ENCODE assay signal across 8 mouse cellular contexts in genomic region chr7:141328373-141328990, GRCm38 (mm10). TPM values are rescaled to one million over a fixed set of nuclear protein-coding genes. Genes with fewer than 3 reads are reported as not detected.
DNase-seq lines count a peak whose midpoint lies in the region; ATAC-seq and TF ChIP-seq lines count a peak whose summit lies in the region.

No protein-coding gene starts in this region.

- H3K4me1 ChIP-seq in heart, embryonic 11.5 days (ENCODE audit: control insufficient read depth, insufficient read depth, low read length) = peaks cover 12% of the 10 kb centered on the region
- peaks cover 17 to 36% of the 10 kb centered on the region in 2 experiments for H3K4me1 ChIP-seq in CH12.LX (ENCODE audit: control insufficient read depth in 1 of 2, insufficient read depth in 2 of 2)
- peaks cover 29% of the 10 kb centered on the region for H3K4me1 ChIP-seq in embryonic facial prominence, embryonic 15.5 days
- H3K4me1 ChIP-seq in liver, embryonic 13.5 days (replicated peaks) = peaks cover 43% of the 10 kb centered on the region

- peak overlapping the region; percentile 73 for H3K4me3 ChIP-seq in heart, embryonic 11.5 days (ENCODE audit: low read depth, low read length)
- peak overlapping the region; percentile 69 to 77 (median 71) for H3K4me3 ChIP-seq in CH12.LX (replicated peaks in 1 of 3; ENCODE audit: low read depth in 2 of 3, low read length in 2 of 3, poor library complexity in 1 of 3)
- H3K4me3 ChIP-seq in embryonic facial prominence, embryonic 15.5 days (replicated peaks) = peak overlapping the region; percentile 65
- peak overlapping the region; percentile 71 for H3K4me3 ChIP-seq in liver, embryonic 13.5 days (replicated peaks)

- no peak for TF ChIP-seq POLR2A in CH12.LX (IDR thresholded peaks at IDR 0.05; ENCODE audit: low read depth, low read length)

- peaks cover 5% of the 10 kb centered on the region; the same call in 1 of the 2 replicates for H3K36me3 ChIP-seq in heart, embryonic 11.5 days (ENCODE audit: control insufficient read depth, insufficient read depth, low read length)
- peaks cover 8 to 43% of the 10 kb centered on the region in 2 experiments for H3K36me3 ChIP-seq in CH12.LX (replicated peaks in 1 of 2; ENCODE audit: control insufficient read depth in 1 of 2, insufficient read depth in 1 of 2, low read length in 1 of 2)
- peaks cover 16% of the 10 kb centered on the region for H3K36me3 ChIP-seq in embryonic facial prominence, embryonic 15.5 days
- peaks cover 20% of the 10 kb centered on the region for H3K36me3 ChIP-seq in liver, embryonic 13.5 days

- peak; percentile 16 for ATAC-seq in heart, embryonic 11.5 days (replicated peaks; ENCODE audit: insufficient number of reproducible peaks, low FRiP score, low TSS enrichment)
- 0 out of 2 replicates have a peak, but pooled peaks have one; percentile 0 for ATAC-seq in embryonic facial prominence, embryonic 15.5 days (ENCODE audit: insufficient number of reproducible peaks, low FRiP score, low TSS enrichment, low read depth)
- peak; percentile 4; the same call in 1 of the 2 replicates for ATAC-seq in liver, embryonic 13.5 days (ENCODE audit: low read depth)
- no peak; the same call in 1 of the 2 replicates for ATAC-seq in megakaryocyte progenitor cell, adult 5-6 weeks (replicated peaks; ENCODE audit: poor library complexity)

- 19% methylated on average over 24 of the region's 24 CpGs for WGBS in heart, embryonic 11.5 days (ENCODE audit: insufficient replicate concordance)
- 12% methylated on average over 24 of the region's 24 CpGs for WGBS in embryonic facial prominence, embryonic 15.5 days
- WGBS in liver, embryonic 13.5 days (ENCODE audit: insufficient replicate concordance) = 16% methylated on average over 24 of the region's 24 CpGs

- TF ChIP-seq RAD21 in CH12.LX (IDR thresholded peaks at IDR 0.05; ENCODE audit: low read depth, low read length) = no peak

- no peak for DNase-seq in heart, adult 8-10 months (ENCODE audit: low spot score)
- DNase-seq in CH12.LX (ENCODE audit: extremely low read depth) = no peak
- DNase-seq in liver, embryonic 13.5 days = no peak
- DNase-seq in layer of hippocampus, adult 8-10 months (ENCODE audit: low spot score in 2 of 2) = no peak
- DNase-seq in spleen, postnatal 14 days (ENCODE audit: low spot score in 2 of 2) = no peak

- in situ Hi-C loops in CH12.LX (cut with MboI; ENCODE audit: low pct_ligation_motif_present, low pct_unique_long_range_greater_than_20kb, low sequenced_read_pairs) = no loop called here

- peak overlapping the region; percentile 100 for H3K27ac ChIP-seq in heart, embryonic 11.5 days (ENCODE audit: low read depth, low read length)
- peak overlapping the region; percentile 35; the same call in 1 of the 2 replicates for H3K27ac ChIP-seq in CH12.LX (ENCODE audit: insufficient read depth, low read depth)
- peak overlapping the region; percentile 99 for H3K27ac ChIP-seq in embryonic facial prominence, embryonic 15.5 days (replicated peaks)
- peak overlapping the region; percentile 94 for H3K27ac ChIP-seq in liver, embryonic 13.5 days

- no peak for TF ChIP-seq EP300 in CH12.LX (IDR thresholded peaks at IDR 0.05; ENCODE audit: low read length)

- dilution Hi-C loops in CH12.LX (cut with MboI; ENCODE audit: extremely low pct_ligation_motif_present, extremely low pct_unique_long_range_greater_than_20kb, low sequenced_read_pairs) = no loop called here

- peak overlapping the region; percentile 98 for H3K4me2 ChIP-seq in heart, embryonic 11.5 days
- H3K4me2 ChIP-seq in CH12.LX (ENCODE audit: insufficient read depth, low read depth, poor library complexity, severe bottlenecking) = peak overlapping the region; percentile 75
- peak overlapping the region; percentile 87 for H3K4me2 ChIP-seq in embryonic facial prominence, embryonic 15.5 days (replicated peaks)
- peak overlapping the region; percentile 87 for H3K4me2 ChIP-seq in liver, embryonic 13.5 days

- no peaks in the 10 kb centered on the region for H3K9me3 ChIP-seq in heart, embryonic 11.5 days (replicated peaks; ENCODE audit: control insufficient read depth, low read length)
- no peaks in the 10 kb centered on the region for H3K9me3 ChIP-seq in CH12.LX (replicated peaks; ENCODE audit: low read length)
- H3K9me3 ChIP-seq in embryonic facial prominence, embryonic 15.5 days (replicated peaks) = no peaks in the 10 kb centered on the region
- no peaks in the 10 kb centered on the region for H3K9me3 ChIP-seq in liver, embryonic 13.5 days (replicated peaks)

- no peaks in the 10 kb centered on the region for H3K27me3 ChIP-seq in heart, embryonic 11.5 days (ENCODE audit: control insufficient read depth, insufficient read depth, low read length)
- no peaks in the 10 kb centered on the region for H3K27me3 ChIP-seq in CH12.LX (replicated peaks)
- H3K27me3 ChIP-seq in embryonic facial prominence, embryonic 15.5 days = no peaks in the 10 kb centered on the region
- H3K27me3 ChIP-seq in liver, embryonic 13.5 days = no peaks in the 10 kb centered on the region

- TF ChIP-seq CTCF in CH12.LX (conservative IDR thresholded peaks at IDR 0.05 in 1 of 2, IDR thresholded peaks at IDR 0.05 in 1 of 2; ENCODE audit: low read depth in 2 of 2, low read length in 2 of 2) = no peak

- peaks cover 4% of the 10 kb centered on the region for H3K79me2 ChIP-seq in CH12.LX (replicated peaks; ENCODE audit: control insufficient read depth, extremely low read depth, insufficient read depth, poor library complexity, severe bottlenecking)

- H3K9ac ChIP-seq in heart, embryonic 11.5 days (ENCODE audit: low read depth, low read length) = peak overlapping the region; percentile 98
- peak overlapping the region; percentile 66 for H3K9ac ChIP-seq in CH12.LX (ENCODE audit: insufficient read depth, low read depth)
- H3K9ac ChIP-seq in embryonic facial prominence, embryonic 15.5 days = peak overlapping the region; percentile 87
- peak overlapping the region; percentile 91 for H3K9ac ChIP-seq in liver, embryonic 13.5 days

RNA-seq across cellular contexts. Expression of gene Tmem80, which starts 0.9 kb away (rescaled TPM):
- 17.9 and 23.6 TPM in 2 replicates for polyA plus RNA-seq in heart, embryonic 11.5 days (2014; fragmentation: Nextera tagmentation; extraction: Ambion mirVana)
- total RNA-seq in heart, adult 8-10 months (2022) = 10 to 100 TPM; 13.7 to 16.6 (median 15.5) TPM
- 7.4 and 8.5 TPM in 2 replicates for total RNA-seq in CH12.LX (2012; rRNA removed)
- total RNA-seq in CH12.LX (2014; rRNA removed) = 6.4 and 8.3 TPM in 2 replicates
- 8.2 and 9.9 TPM in 2 replicates for polyA plus RNA-seq in CH12.LX (2012; ENCODE audit: insufficient read length, low read depth)
- polyA plus RNA-seq in embryonic facial prominence, embryonic 15.5 days (2015; fragmentation: Nextera tagmentation; extraction: Ambion mirVana) = 42.2 and 47.4 TPM in 2 replicates
- 18.2 and 19.6 TPM in 2 replicates for polyA plus RNA-seq in liver, embryonic 13.5 days (2015; fragmentation: Nextera tagmentation; extraction: Ambion mirVana)
- 10 to 100 TPM; 32.4 to 36.5 (median 34.7) TPM for total RNA-seq in layer of hippocampus, adult 8-10 months (2022)
- total RNA-seq in megakaryocyte progenitor cell, adult 5-6 weeks (2015) = 11.1 and 11.7 TPM in 2 replicates
- 9.1 and 9.2 TPM in 2 replicates for total RNA-seq in megakaryocyte progenitor cell, adult 5-6 weeks (2017)

RNA-seq across cellular contexts. Expression of gene Deaf1, which starts 1.0 kb away (rescaled TPM):
- 40.2 and 42.5 TPM in 2 replicates for polyA plus RNA-seq in heart, embryonic 11.5 days (2014; fragmentation: Nextera tagmentation; extraction: Ambion mirVana)
- total RNA-seq in heart, adult 8-10 months (2022) = 10 to 100 TPM; 10.8 to 14.7 (median 12.7) TPM
- total RNA-seq in CH12.LX (2012; rRNA removed) (10.0 and 10.7 TPM in 2 replicates), CH12.LX (2014; rRNA removed) (3.5 and 5.7 TPM in 2 replicates)
- polyA plus RNA-seq in CH12.LX (2012; ENCODE audit: insufficient read length, low read depth) = 31.6 and 37.7 TPM in 2 replicates
- 73.5 and 82.0 TPM in 2 replicates for polyA plus RNA-seq in embryonic facial prominence, embryonic 15.5 days (2015; fragmentation: Nextera tagmentation; extraction: Ambion mirVana)
- 16.3 and 17.1 TPM in 2 replicates for polyA plus RNA-seq in liver, embryonic 13.5 days (2015; fragmentation: Nextera tagmentation; extraction: Ambion mirVana)
- total RNA-seq in layer of hippocampus, adult 8-10 months (2022) = 10 to 100 TPM; 67.9 to 84.7 (median 78.5) TPM
- 33.6 and 33.7 TPM in 2 replicates for total RNA-seq in megakaryocyte progenitor cell, adult 5-6 weeks (2015)
- 19.8 and 23.0 TPM in 2 replicates for total RNA-seq in megakaryocyte progenitor cell, adult 5-6 weeks (2017)

RNA-seq across cellular contexts. Expression of gene Eps8l2, which starts 10.2 kb away (rescaled TPM):
- 0.51 and 0.82 TPM in 2 replicates for polyA plus RNA-seq in heart, embryonic 11.5 days (2014; fragmentation: Nextera tagmentation; extraction: Ambion mirVana)
- total RNA-seq in heart, adult 8-10 months (2022) = 1 to 10 TPM; 3.7 to 5.0 (median 3.9) TPM
- total RNA-seq in CH12.LX (2012; rRNA removed) (0.50 and 1.1 TPM in 2 replicates), CH12.LX (2014; rRNA removed) (not detected in 2 replicates)
- polyA plus RNA-seq in CH12.LX (2012; ENCODE audit: insufficient read length, low read depth) = 0.51 and 0.91 TPM in 2 replicates
- 36.1 and 40.5 TPM in 2 replicates for polyA plus RNA-seq in embryonic facial prominence, embryonic 15.5 days (2015; fragmentation: Nextera tagmentation; extraction: Ambion mirVana)
- polyA plus RNA-seq in liver, embryonic 13.5 days (2015; fragmentation: Nextera tagmentation; extraction: Ambion mirVana) = 5.1 and 6.6 TPM in 2 replicates
- total RNA-seq in layer of hippocampus, adult 8-10 months (2022) = 1 to 10 TPM; 3.6 to 7.2 (median 6.4) TPM
- total RNA-seq in megakaryocyte progenitor cell, adult 5-6 weeks (2015) = 0.67 TPM in 1 of 2 replicates, not detected in the other
- not detected in 2 replicates for total RNA-seq in megakaryocyte progenitor cell, adult 5-6 weeks (2017)

RNA-seq across cellular contexts. Expression of gene Drd4, which starts 36.7 kb away (rescaled TPM):
- polyA plus RNA-seq in heart, embryonic 11.5 days (2014; fragmentation: Nextera tagmentation; extraction: Ambion mirVana) = 0.10 and 0.17 TPM in 2 replicates
- not detected for total RNA-seq in heart, adult 8-10 months (2022)
- total RNA-seq in CH12.LX (2012; rRNA removed) = not detected in 2 replicates
- not detected in 2 replicates for total RNA-seq in CH12.LX (2014; rRNA removed)
- not detected in 2 replicates for polyA plus RNA-seq in CH12.LX (2012; ENCODE audit: insufficient read length, low read depth)
- polyA plus RNA-seq in embryonic facial prominence, embryonic 15.5 days (2015; fragmentation: Nextera tagmentation; extraction: Ambion mirVana) = 0.76 and 1.1 TPM in 2 replicates
- 0.03 TPM in 1 of 2 replicates, not detected in the other for polyA plus RNA-seq in liver, embryonic 13.5 days (2015; fragmentation: Nextera tagmentation; extraction: Ambion mirVana)
- total RNA-seq in layer of hippocampus, adult 8-10 months (2022) = under 1 TPM in 1 of 4 experiments, not detected in 3; 0.27 TPM
- not detected in 2 replicates for total RNA-seq in megakaryocyte progenitor cell, adult 5-6 weeks (2015)
- total RNA-seq in megakaryocyte progenitor cell, adult 5-6 weeks (2017) = not detected in 2 replicates

RNA-seq across cellular contexts. Expression of gene Sct, which starts 49.5 kb away (rescaled TPM):
- 2.2 and 3.0 TPM in 2 replicates for polyA plus RNA-seq in heart, embryonic 11.5 days (2014; fragmentation: Nextera tagmentation; extraction: Ambion mirVana)
- total RNA-seq in heart, adult 8-10 months (2022) = not detected
- total RNA-seq in CH12.LX (2012; rRNA removed) (not detected in 2 replicates), CH12.LX (2014; rRNA removed) (not detected in 2 replicates)
- polyA plus RNA-seq in CH12.LX (2012; ENCODE audit: insufficient read length, low read depth) = 0.49 TPM in 1 of 2 replicates, not detected in the other
- 5.3 TPM in 2 replicates for polyA plus RNA-seq in embryonic facial prominence, embryonic 15.5 days (2015; fragmentation: Nextera tagmentation; extraction: Ambion mirVana)
- polyA plus RNA-seq in liver, embryonic 13.5 days (2015; fragmentation: Nextera tagmentation; extraction: Ambion mirVana) = 0.22 TPM in 1 of 2 replicates, not detected in the other
- not detected for total RNA-seq in layer of hippocampus, adult 8-10 months (2022)
- total RNA-seq in megakaryocyte progenitor cell, adult 5-6 weeks (2015) = not detected in 2 replicates
- total RNA-seq in megakaryocyte progenitor cell, adult 5-6 weeks (2017) = not detected in 2 replicates

Comparison
In these comparisons a context has a peak if more than half of its experiments do, and no peak if none do; other contexts are left out.
1. H3K27ac ChIP-seq: peak in every context shown above with its lines; median percentile 100 in heart, embryonic 11.5 days; 99 in embryonic facial prominence, embryonic 15.5 days; 94 in liver, embryonic 13.5 days; 35 in CH12.LX.